Mouse (Mus musculus): ENCODE results near the gene Cdkl4.
"Not testable (repeated sequence)": the region's sequence is repeated elsewhere in the genome, so short reads cannot be mapped to it uniquely, and the experiment has no call there.

DNA sequence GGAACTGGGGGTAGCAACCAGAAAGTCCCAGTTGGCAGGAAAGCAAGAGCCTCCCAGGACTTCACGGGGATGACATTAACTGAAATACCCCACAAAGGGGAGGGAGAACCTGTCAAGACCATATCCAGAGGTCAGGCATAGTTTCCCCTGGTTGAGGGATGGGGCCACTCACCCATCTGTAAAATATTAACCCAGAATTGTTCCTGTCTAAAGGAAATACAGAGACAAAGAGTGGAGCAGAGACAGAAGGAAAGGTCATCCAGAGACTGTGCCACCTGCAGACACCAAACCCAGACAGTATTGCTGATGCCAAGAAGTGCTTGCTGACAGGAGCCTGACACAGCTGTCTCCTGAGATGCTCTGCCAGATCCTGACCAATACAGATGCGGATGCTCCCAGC lies 46.3 kb downstream of the Cdkl4 start:
- not testable (repeated sequence) for TF ChIP-seq CTCF (IDR thresholded peaks at IDR 0.05; ENCODE audit: borderline replicate concordance, control insufficient read depth, extremely low read depth, insufficient read depth, low read length, poor library complexity); POLR2A (IDR thresholded peaks at IDR 0.05; ENCODE audit: control insufficient read depth, extremely low read depth, insufficient read depth, low read length, poor library complexity)
